Mouse (Mus musculus) CD4-positive naive resting alpha-beta T cell, adult 57 days (primary cell): Measurements from ENCODE around the gene Iqcn. TPM values are rescaled to one million over a fixed set of nuclear protein-coding genes. Genes with fewer than 3 reads are reported as not detected.

Experiments
- total RNA-seq: library from RNA; stranded (reverse); gene quantifications from one replicate; pipeline ENCODE4 v1.2.4, GENCODE M21; 2023

The Iqcn gene
- 9.8 TPM for total RNA-seq

DNA sequence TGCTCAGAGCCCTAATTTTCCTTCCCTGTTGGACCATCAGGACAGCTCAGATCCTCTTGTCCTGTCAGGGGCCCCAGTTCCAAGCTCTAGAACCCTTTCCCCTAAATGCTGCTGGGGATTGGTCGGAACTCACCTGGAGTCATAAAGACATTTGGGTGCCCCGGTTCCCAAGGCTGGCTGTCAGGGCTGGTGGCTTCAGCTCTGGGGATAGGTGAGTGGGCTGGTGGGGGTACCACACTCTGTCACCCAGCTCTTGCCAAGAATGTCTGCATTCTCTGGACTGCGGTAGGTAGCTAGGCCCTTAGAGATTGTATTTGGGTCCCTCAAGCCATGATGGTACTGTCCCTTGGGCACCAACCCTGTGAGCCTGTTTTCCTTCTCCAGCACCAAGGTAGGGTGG lies at the start of gene Iqcn:
Gene Iqcn (plus strand): TSS at position 171 of the 400 bp plus-strand sequence.

DNA sequence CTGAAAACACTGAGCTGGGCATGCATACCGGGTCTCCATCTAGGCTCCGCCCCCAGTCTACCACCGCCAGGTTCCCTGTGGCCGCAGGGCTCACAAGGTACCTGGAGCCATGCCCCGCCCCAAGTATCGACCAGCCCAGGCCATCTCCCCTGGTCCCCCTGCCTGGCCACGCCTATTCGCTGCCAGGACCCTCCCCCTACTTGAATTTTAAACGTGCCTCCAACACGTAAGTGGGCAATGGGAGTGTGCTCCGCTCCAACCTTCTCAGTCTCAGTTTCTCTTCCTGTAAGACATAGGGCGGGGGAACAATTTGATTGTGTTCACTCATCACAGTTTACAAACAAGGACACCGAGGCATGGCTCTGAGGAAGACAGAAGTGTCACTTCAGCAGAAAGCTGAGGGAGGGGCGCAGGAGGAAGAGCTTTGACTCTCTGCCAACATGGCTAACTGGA lies 43.0 kb upstream of the Iqcn start, which contains the start of gene Pgpep1:
Gene Pgpep1 (minus strand): TSS at position 116 of the 453 bp plus-strand sequence.

DNA sequence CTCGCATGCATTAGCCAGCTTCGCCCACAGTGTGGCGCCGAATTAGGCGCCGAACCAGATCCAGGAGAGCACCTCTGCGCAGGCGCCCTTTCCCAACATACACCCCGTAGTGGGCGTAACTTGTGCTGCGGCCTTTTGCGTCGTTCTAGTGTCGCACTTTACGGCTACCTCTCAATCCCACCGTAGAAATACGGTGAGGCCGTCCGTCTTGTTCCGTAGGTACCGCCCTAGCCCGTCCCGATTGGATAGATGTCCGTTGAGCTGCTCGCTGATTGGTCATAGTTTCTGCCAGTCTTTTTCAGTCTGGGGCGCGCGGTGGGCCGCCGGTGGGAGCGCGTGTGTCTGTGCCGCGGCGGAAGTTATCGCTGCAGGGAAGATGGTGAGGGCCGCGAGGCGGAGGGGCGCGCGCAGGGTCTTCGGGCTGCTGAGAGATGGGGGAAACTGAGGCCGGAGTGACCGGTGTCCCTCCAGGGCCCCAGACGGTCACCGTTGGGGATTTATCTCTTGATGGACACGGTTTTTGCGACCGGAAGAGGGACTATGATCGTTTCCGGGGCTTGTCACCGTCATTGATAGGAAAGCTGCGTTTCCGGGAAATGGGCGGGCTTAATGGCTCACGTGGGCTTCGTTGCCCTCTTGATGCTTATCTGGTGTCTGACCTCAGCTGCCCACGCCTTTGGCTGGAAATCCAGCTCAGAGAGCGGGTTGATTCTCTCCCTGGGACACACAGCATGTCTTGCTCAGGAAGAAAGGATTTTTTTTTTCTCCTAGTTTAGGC lies 30.0 kb upstream of the Iqcn start, which contains the start of gene Lsm4:
Gene Lsm4 (plus strand): TSS at position 170 of the 778 bp plus-strand sequence.

DNA sequence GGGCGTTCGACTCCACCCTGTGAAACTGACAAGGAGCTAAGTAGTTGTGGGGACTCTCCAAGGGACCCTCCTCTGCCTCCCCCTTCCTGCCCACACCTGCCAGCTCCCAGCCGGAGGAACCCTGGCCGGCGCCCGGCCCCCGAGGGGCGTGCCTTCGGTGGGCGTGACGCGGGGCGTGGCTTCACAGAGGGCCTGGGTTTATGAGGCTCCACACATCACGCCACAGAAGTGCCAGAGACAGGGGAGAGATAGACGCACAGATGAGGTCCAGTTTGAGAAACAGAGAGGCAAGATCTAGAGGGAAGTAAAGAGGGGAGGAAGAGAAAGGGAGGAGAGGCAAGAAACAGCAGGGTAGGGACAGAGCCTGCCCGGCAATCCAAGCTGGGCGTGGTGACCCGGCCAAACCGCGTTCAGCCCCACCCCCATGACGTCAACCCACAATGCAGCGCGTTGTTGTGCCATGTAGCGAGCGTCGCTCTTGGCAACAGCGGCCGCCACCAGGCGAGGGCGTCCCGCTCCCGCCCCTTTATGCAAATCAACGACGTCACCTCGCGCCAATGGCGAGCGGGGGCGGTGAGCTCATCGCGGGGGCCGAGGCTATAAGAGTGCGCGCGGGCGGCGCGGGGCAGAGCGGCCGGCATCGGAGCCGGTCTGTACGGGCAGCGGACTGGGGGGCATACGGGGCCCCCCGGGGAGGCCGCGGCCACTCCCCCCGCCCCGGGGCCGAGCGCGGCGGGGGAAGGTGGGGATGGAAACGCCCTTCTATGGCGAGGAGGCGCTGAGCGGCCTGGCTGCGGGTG lies 4.7 kb upstream of the Iqcn start, which contains the start of gene Jund:
Gene Jund (plus strand): TSS at position 640 of the 800 bp plus-strand sequence.

DNA sequence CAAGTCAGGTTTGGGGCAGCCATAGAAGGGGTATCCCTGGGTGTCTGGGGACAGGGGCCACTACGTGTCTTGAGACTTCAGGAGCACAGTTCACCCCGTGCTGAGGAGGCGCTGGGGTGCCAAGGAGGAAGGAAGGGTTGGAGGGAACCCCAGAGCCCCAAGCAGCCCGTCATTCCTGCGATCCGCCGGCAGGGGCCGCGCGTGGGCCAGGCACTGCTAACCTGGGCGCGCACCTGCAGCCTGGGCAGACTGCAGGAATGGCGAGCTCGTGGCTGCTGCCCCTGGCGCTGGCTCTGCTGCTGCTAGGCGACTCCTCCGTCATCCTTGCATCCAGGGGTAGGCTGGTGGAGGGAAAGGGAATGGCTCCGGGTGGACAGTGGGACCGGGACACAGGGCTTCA lies 15.0 kb downstream of the Iqcn start, which contains the start of gene Gm3336:
Gene Gm3336 (plus strand): TSS at position 247 of the 400 bp plus-strand sequence.

DNA sequence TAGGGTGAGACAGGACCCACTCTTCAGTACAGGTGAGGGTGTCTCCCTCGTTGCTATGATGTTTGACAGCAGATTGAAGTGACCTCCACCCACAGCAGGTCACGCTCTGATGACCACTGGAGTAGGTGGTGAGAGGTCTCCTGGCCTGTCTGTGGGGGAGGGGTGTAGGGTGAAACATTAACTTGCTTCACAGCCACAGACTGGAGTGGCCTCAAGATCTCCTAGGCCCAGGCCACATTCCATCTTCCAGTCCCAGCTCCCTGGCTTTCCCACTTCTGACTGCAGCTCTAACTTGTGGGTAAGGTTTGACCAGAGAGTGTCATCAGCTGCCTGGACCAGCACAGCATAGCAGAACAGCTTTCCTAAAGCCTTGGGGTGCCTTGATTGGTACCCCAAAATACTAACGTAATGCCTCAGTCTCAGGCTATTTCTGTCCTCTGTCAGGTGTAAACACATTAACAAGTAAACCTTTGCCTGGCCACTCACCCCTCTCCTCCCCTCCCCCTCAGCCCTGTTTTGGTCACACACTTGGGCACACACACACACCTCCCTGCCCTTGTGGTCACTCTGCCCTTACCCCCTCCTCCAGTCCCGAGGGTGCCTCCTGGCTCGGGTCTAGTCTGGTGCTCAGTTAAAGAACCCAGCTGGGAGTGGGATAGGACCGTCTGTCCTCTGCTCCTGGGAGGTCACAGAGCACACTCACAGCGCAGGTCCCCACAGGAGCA lies 20.4 kb downstream of the Iqcn start, which contains the start of gene Pde4c:
Gene Pde4c (plus strand): TSS at position 235 of the 725 bp plus-strand sequence.

DNA sequence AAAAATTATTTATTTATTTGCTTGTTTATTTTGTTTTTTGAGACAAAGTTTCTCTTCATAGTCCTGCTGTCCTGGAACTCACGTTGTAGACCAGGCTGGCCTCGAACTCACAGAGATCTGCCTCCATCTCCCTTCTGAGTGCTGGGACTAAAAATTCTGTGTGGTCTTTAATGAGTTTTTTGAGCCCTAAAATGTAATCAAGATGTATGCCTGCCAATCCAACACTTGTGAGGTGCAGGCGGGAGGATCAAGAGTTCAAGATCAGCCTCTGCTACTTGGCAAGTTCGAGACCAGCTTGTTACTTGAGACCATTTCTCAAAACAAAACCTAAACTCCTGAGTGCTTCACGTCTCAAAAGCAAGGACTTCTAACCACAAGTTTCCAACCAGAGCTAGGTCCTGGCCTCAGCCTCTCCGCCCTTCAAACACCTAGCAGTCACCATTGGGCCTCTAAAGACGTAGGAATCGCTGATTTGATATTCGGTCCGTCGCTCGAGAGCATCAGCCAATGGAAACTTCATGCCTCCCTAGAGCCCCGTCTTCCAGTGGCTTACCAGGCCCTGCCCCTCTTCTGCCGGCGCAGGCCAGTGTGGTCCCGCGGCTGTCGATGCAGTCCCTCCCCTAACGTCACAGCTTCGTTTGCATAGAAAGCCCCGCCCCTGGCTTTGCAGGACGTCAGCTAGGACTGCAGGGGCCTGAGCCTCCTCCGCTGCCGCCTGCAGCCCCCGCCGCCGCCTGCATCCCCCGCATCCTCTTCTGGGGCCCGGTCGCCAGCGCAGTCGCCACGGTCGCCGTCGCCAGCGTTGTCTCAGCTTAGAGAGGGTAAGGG lies 51.0 kb downstream of the Iqcn start, which contains the start of gene Rab3a:
Gene Rab3a (plus strand): TSS at position 637 of the 828 bp plus-strand sequence.

DNA sequence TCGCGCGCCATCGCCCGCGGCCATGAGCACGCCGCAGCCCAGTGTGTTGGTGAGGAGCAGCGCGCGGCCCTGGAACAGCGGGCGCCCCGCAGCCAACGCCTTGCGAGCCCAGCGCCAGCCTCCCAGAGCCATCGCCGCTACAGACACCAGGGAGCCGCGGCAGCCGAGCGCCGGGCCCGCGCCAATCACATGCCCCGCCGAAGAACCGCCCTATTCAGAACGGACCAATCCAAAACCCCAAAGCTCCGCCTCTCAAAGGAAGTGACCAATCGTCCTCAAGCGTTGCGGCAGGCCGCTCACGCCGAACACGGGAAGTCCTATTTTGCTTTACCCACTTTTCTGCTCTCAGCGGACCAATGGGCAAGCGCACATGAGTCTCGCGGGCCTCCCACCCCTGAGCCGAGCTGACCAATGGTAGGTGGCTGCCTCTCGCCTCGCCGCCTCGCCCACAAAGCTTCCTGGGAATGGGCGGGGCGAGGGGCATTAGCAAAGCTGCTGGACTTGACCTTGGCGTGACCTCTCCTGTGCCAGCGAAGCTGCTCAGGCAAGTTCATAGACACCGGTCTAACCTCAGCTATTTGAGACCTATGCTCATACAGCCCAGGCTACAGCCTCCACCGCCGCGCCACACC lies 57.6 kb downstream of the Iqcn start, which contains the start of gene Mpv17l2:
Gene Mpv17l2 (minus strand): TSS at position 172 of the 632 bp plus-strand sequence.

Other genes with a start within 250 kb of the Iqcn start
- gene Klhl26, start 226.5 kb upstream of the Iqcn start, total RNA-seq = 8.8 TPM
- not detected for gene Tmem59l, start 216.1 kb upstream of the Iqcn start, total RNA-seq
- not detected for gene Crlf1, start 210.3 kb upstream of the Iqcn start, total RNA-seq
- gene Rex1bd, start 196.7 kb upstream of the Iqcn start, total RNA-seq = 58.5 TPM
- gene Uba52, start 192.7 kb upstream of the Iqcn start, total RNA-seq = 3,579 TPM
- 280 TPM for gene Fkbp8, start 175.7 kb upstream of the Iqcn start, total RNA-seq
- 55.7 TPM for gene Kxd1, start 175.5 kb upstream of the Iqcn start, total RNA-seq
- gene Ell, start 164.0 kb upstream of the Iqcn start, total RNA-seq = 33.6 TPM
- 86.9 TPM for gene Isyna1, start 109.1 kb upstream of the Iqcn start, total RNA-seq
- 116 TPM for gene Ssbp4, start 94.6 kb upstream of the Iqcn start, total RNA-seq
- 1.2 TPM for gene Lrrc25, start 87.3 kb upstream of the Iqcn start, total RNA-seq
- not detected for gene Gdf15, start 71.0 kb upstream of the Iqcn start, total RNA-seq
- gene Pgpep1, start 43.1 kb upstream of the Iqcn start, total RNA-seq = 2.0 TPM
- gene Lsm4, start 30.2 kb upstream of the Iqcn start, total RNA-seq = 109 TPM
- gene Jund, start 4.5 kb upstream of the Iqcn start, total RNA-seq = 1,593 TPM
- not detected for gene Gm3336, start 15.1 kb downstream of the Iqcn start, total RNA-seq
- 0.30 TPM for gene Pde4c, start 20.3 kb downstream of the Iqcn start, total RNA-seq
- 7.0 TPM for gene Rab3a, start 51.2 kb downstream of the Iqcn start, total RNA-seq
- gene Mpv17l2, start 57.5 kb downstream of the Iqcn start, total RNA-seq = 19.3 TPM
- gene Pik3r2, start 73.3 kb downstream of the Iqcn start, total RNA-seq = 18.3 TPM
- gene Mast3, start 101.6 kb downstream of the Iqcn start, total RNA-seq = 171 TPM
- 2.2 TPM for gene Il12rb1, start 105.0 kb downstream of the Iqcn start, total RNA-seq
- gene Arrdc2, start 136.3 kb downstream of the Iqcn start, total RNA-seq = 38.4 TPM
- gene Kcnn1, start 159.8 kb downstream of the Iqcn start, total RNA-seq = not detected
- 44.1 TPM for gene Ccdc124, start 170.5 kb downstream of the Iqcn start, total RNA-seq
- 0.18 TPM for gene Slc5a5, start 189.3 kb downstream of the Iqcn start, total RNA-seq
- 4,793 TPM for gene Rpl18a, start 194.0 kb downstream of the Iqcn start, total RNA-seq
- 53.1 TPM for gene Map1s, start 202.5 kb downstream of the Iqcn start, total RNA-seq